Mouse (Mus musculus) heart, postnatal 0 days (tissue): Measurements from ENCODE around the gene Spag16. TPM values are rescaled to one million over a fixed set of nuclear protein-coding genes. Genes with fewer than 3 reads are reported as not detected.

Experiments used
- ATAC-seq: fragments of 200-750 bp; cut with Nextera tagmentation; 2 replicates; pipeline ENCODE4 v1.8.0; 2017; ENCODE audit warnings: low read depth, moderate number of reproducible peaks, moderate library complexity; ENCODE audit not compliant: insufficient read depth
- DNase-seq: peaks from one replicate; pipeline ENCODE4 v3.0.0-alpha.2; 2016; ENCODE audit warnings: low spot score
- H3K27ac ChIP-seq: fragments of 300-500 bp; sonication (generic); 2 replicates; pipeline ENCODE4 v1.5.1; 2014; ENCODE audit warnings: low read depth, mild to moderate bottlenecking
- H3K27me3 ChIP-seq: fragments of 300-500 bp; sonication (generic); 2 replicates; pipeline ENCODE4 v1.6.1; 2014; ENCODE audit warnings: low read length, mixed read lengths; ENCODE audit not compliant: control insufficient read depth, insufficient read depth
- H3K36me3 ChIP-seq: fragments of 300-500 bp; sonication (generic); replicated peaks from 2 replicates; pipeline ENCODE4 v1.6.1; 2014; ENCODE audit warnings: low read length, mixed read lengths; ENCODE audit not compliant: control insufficient read depth, insufficient read depth
- H3K4me1 ChIP-seq: fragments of 300-500 bp; sonication (generic); 2 replicates; pipeline ENCODE4 v1.6.1; 2014; ENCODE audit warnings: antibody characterized with exemption; ENCODE audit not compliant: control insufficient read depth, insufficient read depth
- H3K4me2 ChIP-seq: fragments of 300-500 bp; sonication (generic); 2 replicates; pipeline ENCODE4 v1.6.1; 2014; ENCODE audit warnings: low read depth, mild to moderate bottlenecking, low read length, moderate library complexity
- H3K4me3 ChIP-seq: fragments of 300-500 bp; sonication (generic); 2 replicates; pipeline ENCODE4 v1.5.1; 2014; ENCODE audit warnings: low read depth, low read length
- H3K9ac ChIP-seq: fragments of 300-500 bp; sonication (generic); replicated peaks from 2 replicates; pipeline ENCODE4 v1.6.1; 2014; ENCODE audit warnings: low read depth, low read length, mixed read lengths
- H3K9me3 ChIP-seq: fragments of 300-500 bp; sonication (generic); replicated peaks from 2 replicates; pipeline ENCODE4 v1.6.1; 2016; ENCODE audit warnings: low read length; ENCODE audit not compliant: control insufficient read depth
- CTCF ChIP-seq: IDR thresholded peaks from 2 replicates; pipeline ENCODE4 v1.5.1; 2016; ENCODE audit warnings: antibody characterized with exemption, control low read depth, low read depth
- EP300 ChIP-seq: IDR thresholded peaks from 2 replicates; pipeline ENCODE4 v1.6.1; 2016; ENCODE audit warnings: antibody characterized with exemption, low read depth
- WGBS: fragments of 180-500 bp; shearing (Covaris S2); extraction: QIAGEN DNeasy Blood & Tissue Kit; methylation state at CpG from one replicate; pipeline ENCODE4 v1.1.7; 2014; 5-methylcytosine and 5-hydroxymethylcytosine counted together
- polyA plus RNA-seq: library from polyadenylated mRNA; unstranded; fragments of >200 nt; fragmentation: Nextera tagmentation; extraction: Ambion mirVana; gene quantifications from 2 replicates; pipeline ENCODE4 v1.2.1, GENCODE M21; 2015
- total RNA-seq: library from RNA; depleted of rRNA; stranded (reverse); fragments of >200 nt; gene quantifications from 2 replicates; pipeline ENCODE4 v1.2.3, GENCODE M21; 2014; ENCODE audit warnings: low replicate concordance

Gene Spag16
- total and polyA plus RNA-seq, 2 experiments from 2014 or later, result 0.26 to 0.27 TPM

- Histone ChIP-seq H3K9me3 (no peaks in the 10 kb centered on the region), H3K4me3 (no peak overlapping the region), H3K36me3 (no peaks in the 10 kb centered on the region), H3K27me3 (no peaks in the 10 kb centered on the region), H3K9ac (no peak overlapping the region), H3K4me2 (no peak overlapping the region), H3K4me1 (no peaks in the 10 kb centered on the region), H3K27ac (no peak overlapping the region)
- DNase-seq (no peak), ATAC-seq (no peak)
- WGBS, result 75% methylated on average over 7 of the region's 7 CpGs
- TF ChIP-seq CTCF (no peak), EP300 (no peak)
Observed at GRCm38 (mm10) chr1:70380096-70380495, 553.3 kb downstream of the Spag16 start.

GRCm38 (mm10) chr1:70442209-70443080 is 615.7 kb downstream of the Spag16 start:
- no peaks in the 10 kb centered on the region for H3K4me1 ChIP-seq
- 67% methylated on average over 9 of the region's 9 CpGs for WGBS
- no peak overlapping the region for H3K9ac ChIP-seq
- H3K27me3 ChIP-seq, result no peaks in the 10 kb centered on the region
- no peaks in the 10 kb centered on the region for H3K36me3 ChIP-seq
- no peak for DNase-seq
- H3K27ac ChIP-seq, result no peak overlapping the region
- ATAC-seq, result no peak
- H3K9me3 ChIP-seq, result no peaks in the 10 kb centered on the region
- no peak overlapping the region for H3K4me2 ChIP-seq
- H3K4me3 ChIP-seq, result no peak overlapping the region
- TF ChIP-seq CTCF, result no peak
- no peak for TF ChIP-seq EP300

GRCm38 (mm10) chr1:70479864-70480263 is 653.1 kb downstream of the Spag16 start:
- no peak overlapping the region for H3K9ac ChIP-seq
- no peak for ATAC-seq
- H3K36me3 ChIP-seq, result no peaks in the 10 kb centered on the region
- no peak for TF ChIP-seq CTCF
- H3K4me1 ChIP-seq, result no peaks in the 10 kb centered on the region
- no peaks in the 10 kb centered on the region for H3K9me3 ChIP-seq
- 81% methylated on average over 1 of the region's 1 CpGs for WGBS
- no peaks in the 10 kb centered on the region for H3K27me3 ChIP-seq
- DNase-seq, result no peak
- no peak overlapping the region for H3K4me3 ChIP-seq
- no peak overlapping the region for H3K27ac ChIP-seq
- H3K4me2 ChIP-seq, result no peak overlapping the region

GRCm38 (mm10) chr1:70518918-70519317 is 692.1 kb downstream of the Spag16 start:
- no peak for DNase-seq
- Histone ChIP-seq H3K4me3 (no peak overlapping the region), H3K4me1 (no peaks in the 10 kb centered on the region), H3K27ac (no peak overlapping the region), H3K9me3 (no peaks in the 10 kb centered on the region; the same call in 1 of the 2 replicates), H3K9ac (no peak overlapping the region), H3K4me2 (no peak overlapping the region), H3K27me3 (no peaks in the 10 kb centered on the region), H3K36me3 (no peaks in the 10 kb centered on the region)
- no peak for TF ChIP-seq CTCF
- no peak for TF ChIP-seq EP300
- no peak for ATAC-seq

- TF ChIP-seq CTCF, result no peak
- TF ChIP-seq EP300, result no peak
- no peak overlapping the region for H3K9ac ChIP-seq
- ATAC-seq (no peak), DNase-seq (no peak)
- no peak overlapping the region for H3K4me2 ChIP-seq
- 65% methylated on average over 2 of the region's 2 CpGs for WGBS
- no peaks in the 10 kb centered on the region for H3K27me3 ChIP-seq
- no peak overlapping the region for H3K27ac ChIP-seq
- no peaks in the 10 kb centered on the region; the same call in 1 of the 2 replicates for H3K9me3 ChIP-seq
- no peak overlapping the region for H3K4me3 ChIP-seq
- no peaks in the 10 kb centered on the region for H3K4me1 ChIP-seq
- H3K36me3 ChIP-seq, result no peaks in the 10 kb centered on the region
Observed at GRCm38 (mm10) chr1:70527134-70527533, 700.4 kb downstream of the Spag16 start.

GRCm38 (mm10) chr1:70529771-70530170 is 703.0 kb downstream of the Spag16 start:
- 45% methylated on average over 2 of the region's 2 CpGs for WGBS
- Histone ChIP-seq H3K4me1 (no peaks in the 10 kb centered on the region), H3K9me3 (no peaks in the 10 kb centered on the region), H3K27ac (no peak overlapping the region), H3K9ac (no peak overlapping the region), H3K4me3 (no peak overlapping the region), H3K36me3 (no peaks in the 10 kb centered on the region), H3K4me2 (no peak overlapping the region), H3K27me3 (no peaks in the 10 kb centered on the region)
- no peak for ATAC-seq
- TF ChIP-seq CTCF, result no peak
- TF ChIP-seq EP300, result no peak
- peak; percentile 13 for DNase-seq
